Mouse (Mus musculus): ENCODE measurements around the gene Scg5.
A peak's percentile ranks its signal among the peaks of the same experiment; 100 is the strongest.

Scg5 gene

GRCm38 (mm10) chr2:113757525-113758310 lies 71.2 kb downstream of the Scg5 start:
- peak; percentile 74 for DNase-seq (ENCODE audit: extremely low spot score, low spot score)

- peak; percentile 22 for DNase-seq (ENCODE audit: extremely low spot score, low spot score)
Observed at GRCm38 (mm10) chr2:113756924-113757524, 71.9 kb downstream of the Scg5 start.

- no peak for DNase-seq (ENCODE audit: extremely low spot score, low spot score)
Observed at GRCm38 (mm10) chr2:113749721-113750120, 79.2 kb downstream of the Scg5 start.

- no peak for DNase-seq (ENCODE audit: extremely low spot score, low spot score)
Observed at GRCm38 (mm10) chr2:113749309-113749708, 79.6 kb downstream of the Scg5 start.

- no peak for DNase-seq (ENCODE audit: extremely low spot score, low spot score)
Observed at GRCm38 (mm10) chr2:113728581-113728980, 100.3 kb downstream of the Scg5 start.

All from neural tube, embryonic 10.5 days (tissue).